Mouse (Mus musculus): ENCODE results near the gene Dock10. TPM values are rescaled to one million over a fixed set of nuclear protein-coding genes. Genes with fewer than 3 reads are reported as not detected.

Gene Dock10
- polyA plus RNA-seq, 1 experiment from 2014 or later, result 2.3 TPM

GRCm38 (mm10) chr1:80520456-80520855 lies 237.9 kb downstream of the Dock10 start:
- Histone ChIP-seq H3K4me3 (replicated peaks) (no peak overlapping the region), H3K4me2 (no peak overlapping the region), H3K9ac (no peak overlapping the region), H3K27me3 (no peaks in the 10 kb centered on the region), H3K27ac (no peak overlapping the region), H3K4me1 (peaks cover 10% of the 10 kb centered on the region; the same call in 1 of the 2 replicates), H3K36me3 (replicated peaks) (no peaks in the 10 kb centered on the region), H3K9me3 (no peaks in the 10 kb centered on the region)
- ATAC-seq (ENCODE audit: low FRiP score), result no peak; the same call in 1 of the 2 replicates
- WGBS, result 18% methylated on average over 2 of the region's 2 CpGs

DNA sequence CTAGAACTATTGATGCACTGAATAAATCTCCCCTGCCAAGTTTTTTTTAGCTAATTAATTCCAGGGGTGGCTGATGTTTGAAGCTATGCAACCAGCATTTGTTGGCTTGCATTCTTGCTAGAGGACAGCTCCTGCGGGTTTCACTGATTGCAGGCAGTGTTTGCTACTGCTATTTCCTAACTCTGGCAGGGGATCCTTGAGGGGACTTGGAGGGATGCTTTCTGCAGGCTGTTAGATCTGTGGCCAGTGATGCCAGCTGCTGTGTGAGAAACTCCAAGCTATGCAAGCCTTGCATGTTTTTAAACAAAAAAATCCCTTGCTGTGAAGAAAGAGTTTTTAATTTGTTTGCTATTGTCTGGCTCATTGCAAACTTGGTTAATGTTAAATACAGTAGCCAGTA lies 238.4 kb downstream of the Dock10 start:
- Histone ChIP-seq H3K9ac (no peak overlapping the region), H3K9me3 (no peaks in the 10 kb centered on the region), H3K36me3 (replicated peaks) (no peaks in the 10 kb centered on the region), H3K4me1 (peaks cover 10% of the 10 kb centered on the region; the same call in 1 of the 2 replicates), H3K27me3 (no peaks in the 10 kb centered on the region), H3K4me2 (no peak overlapping the region), H3K27ac (no peak overlapping the region), H3K4me3 (replicated peaks) (no peak overlapping the region)
- ATAC-seq (ENCODE audit: low FRiP score), result no peak
- WGBS, result 3% methylated on average over 1 of the region's 1 CpGs

GRCm38 (mm10) chr1:80515836-80516235 lies 242.5 kb downstream of the Dock10 start:
- H3K9ac ChIP-seq, result no peak overlapping the region
- H3K27me3 ChIP-seq, result no peaks in the 10 kb centered on the region
- 45% methylated on average over 6 of the region's 6 CpGs for WGBS
- no peaks in the 10 kb centered on the region for H3K9me3 ChIP-seq
- H3K27ac ChIP-seq, result no peak overlapping the region
- no peak for ATAC-seq (ENCODE audit: low FRiP score)
- no peak overlapping the region for H3K4me3 ChIP-seq (replicated peaks)
- peaks cover 9% of the 10 kb centered on the region; the same call in 1 of the 2 replicates for H3K4me1 ChIP-seq
- H3K4me2 ChIP-seq, result no peak overlapping the region
- H3K36me3 ChIP-seq (replicated peaks), result no peaks in the 10 kb centered on the region

- no peaks in the 10 kb centered on the region for H3K27me3 ChIP-seq
- ATAC-seq (ENCODE audit: low FRiP score), result peak; percentile 18; the same call in 1 of the 2 replicates
Measured at GRCm38 (mm10) chr1:80512210-80512948, 245.9 kb downstream of the Dock10 start.

GRCm38 (mm10) chr1:80504757-80505156 lies 253.6 kb downstream of the Dock10 start:
- 88% methylated on average over 2 of the region's 2 CpGs for WGBS
- no peak overlapping the region for H3K9ac ChIP-seq
- H3K36me3 ChIP-seq (replicated peaks), result no peaks in the 10 kb centered on the region
- no peaks in the 10 kb centered on the region for H3K4me1 ChIP-seq
- H3K4me3 ChIP-seq (replicated peaks), result no peak overlapping the region
- no peak overlapping the region for H3K27ac ChIP-seq
- ATAC-seq (ENCODE audit: low FRiP score), result no peak
- H3K27me3 ChIP-seq, result no peaks in the 10 kb centered on the region
- H3K4me2 ChIP-seq, result no peak overlapping the region
- H3K9me3 ChIP-seq, result no peaks in the 10 kb centered on the region

More at GRCm38 (mm10) chr1:80512210-80512948, 245.9 kb downstream of the Dock10 start:
- H3K4me1 ChIP-seq, result no peaks in the 10 kb centered on the region
- no peak overlapping the region for H3K4me3 ChIP-seq (replicated peaks)
- H3K9ac ChIP-seq, result no peak overlapping the region
- no peak overlapping the region for H3K4me2 ChIP-seq
- H3K9me3 ChIP-seq, result no peaks in the 10 kb centered on the region
- 58% methylated on average over 8 of the region's 8 CpGs for WGBS
- H3K27ac ChIP-seq, result no peak overlapping the region
- H3K36me3 ChIP-seq (replicated peaks), result no peaks in the 10 kb centered on the region

DNA sequence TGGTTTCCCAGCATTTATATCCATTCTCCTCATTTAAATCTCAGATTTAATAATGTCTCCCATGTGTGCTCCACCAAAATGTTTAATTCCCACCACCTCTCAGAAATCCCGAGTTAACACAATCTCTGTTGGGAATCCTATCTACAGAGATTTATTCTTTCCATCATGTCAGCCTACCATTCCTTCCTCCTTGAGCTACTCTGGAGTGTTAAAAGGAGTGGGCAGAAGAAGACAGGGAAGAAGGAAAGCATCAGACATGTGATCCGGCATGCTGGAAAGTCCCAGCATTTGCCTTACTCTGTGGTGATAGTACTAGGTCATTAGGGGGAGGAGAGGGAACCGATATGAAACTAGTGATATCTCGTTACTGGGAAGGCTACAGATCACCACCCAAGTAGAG lies 254.2 kb downstream of the Dock10 start:
- no peaks in the 10 kb centered on the region for H3K9me3 ChIP-seq
- no peaks in the 10 kb centered on the region for H3K27me3 ChIP-seq

DNA sequence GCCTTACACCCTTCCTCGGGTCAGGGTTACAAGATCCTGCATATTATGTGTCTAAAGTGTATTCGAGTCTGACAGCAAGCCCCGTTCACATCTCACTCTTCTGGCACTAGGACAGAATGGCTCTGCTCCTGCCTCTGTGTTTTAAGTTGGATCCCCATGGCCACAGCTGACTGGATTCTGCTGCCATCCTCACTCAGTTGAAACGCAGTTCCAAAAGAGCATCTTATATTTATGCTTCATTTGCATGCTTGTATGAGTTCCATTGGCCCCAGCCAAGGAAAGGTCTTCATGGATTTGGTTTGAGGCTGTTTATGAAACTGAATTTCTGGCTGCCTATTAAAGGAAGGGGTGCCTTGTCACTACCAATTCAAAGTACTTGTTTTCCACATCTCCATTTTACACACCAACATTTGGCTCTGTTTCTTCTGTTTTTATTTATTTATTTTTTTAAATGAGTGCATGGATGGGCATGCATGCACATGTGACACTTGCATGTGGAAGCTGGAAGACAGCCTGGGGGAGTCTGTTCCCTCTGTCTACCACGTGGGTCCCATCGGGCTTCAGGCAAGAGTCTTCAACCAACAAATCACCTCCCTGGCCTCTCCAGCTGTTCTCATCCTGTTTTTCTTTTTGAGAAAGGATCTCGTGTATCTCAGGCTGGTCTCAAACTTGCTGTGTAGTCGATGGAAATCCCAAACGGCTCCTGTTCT lies 255.7 kb downstream of the Dock10 start:
- no peak overlapping the region for H3K4me3 ChIP-seq (replicated peaks)
- H3K36me3 ChIP-seq (replicated peaks), result no peaks in the 10 kb centered on the region
- no peaks in the 10 kb centered on the region for H3K9me3 ChIP-seq
- H3K9ac ChIP-seq, result no peak overlapping the region
- no peaks in the 10 kb centered on the region for H3K27me3 ChIP-seq
- no peak overlapping the region for H3K4me2 ChIP-seq
- no peak for ATAC-seq (ENCODE audit: low FRiP score)
- no peaks in the 10 kb centered on the region for H3K4me1 ChIP-seq
- H3K27ac ChIP-seq, result no peak overlapping the region
- WGBS, result 84% methylated on average over 9 of the region's 9 CpGs

More for the DNA sequence above, 254.2 kb downstream of the Dock10 start:
- Histone ChIP-seq H3K36me3 (replicated peaks) (no peaks in the 10 kb centered on the region), H3K27ac (no peak overlapping the region), H3K4me2 (no peak overlapping the region), H3K9ac (no peak overlapping the region), H3K4me1 (no peaks in the 10 kb centered on the region), H3K4me3 (replicated peaks) (no peak overlapping the region)
- ATAC-seq (ENCODE audit: low FRiP score), result no peak
- WGBS, result 88% methylated on average over 4 of the region's 4 CpGs

GRCm38 (mm10) chr1:80499264-80499663 lies 259.1 kb downstream of the Dock10 start:
- Histone ChIP-seq H3K4me2 (no peak overlapping the region), H3K9me3 (no peaks in the 10 kb centered on the region), H3K27ac (no peak overlapping the region), H3K36me3 (replicated peaks) (no peaks in the 10 kb centered on the region), H3K9ac (no peak overlapping the region), H3K4me1 (no peaks in the 10 kb centered on the region), H3K27me3 (no peaks in the 10 kb centered on the region), H3K4me3 (replicated peaks) (no peak overlapping the region)
- WGBS, result 56% methylated on average over 7 of the region's 7 CpGs
- ATAC-seq (ENCODE audit: low FRiP score), result no peak

DNA sequence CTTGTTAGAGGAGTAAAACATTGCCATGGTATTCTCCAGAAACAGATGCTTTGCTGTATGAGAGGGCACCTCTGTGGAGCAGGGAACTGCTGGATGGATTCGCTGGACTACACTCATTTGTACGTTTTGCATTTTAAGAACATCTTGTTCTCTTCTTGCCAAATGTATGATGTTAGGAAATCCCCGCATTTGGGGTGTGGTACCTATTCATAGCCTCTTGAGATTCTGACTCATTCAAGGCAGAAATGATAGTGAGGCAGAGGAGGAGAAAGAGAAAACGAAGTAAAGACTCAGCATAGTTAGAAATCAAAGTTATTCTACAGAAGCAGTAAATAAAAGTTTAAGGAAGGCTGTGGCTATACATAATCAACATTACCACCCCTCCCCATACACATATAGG lies 262.0 kb downstream of the Dock10 start:
- ATAC-seq (ENCODE audit: low FRiP score), result no peak
- 84% methylated on average over 4 of the region's 4 CpGs for WGBS
- Histone ChIP-seq H3K9ac (no peak overlapping the region), H3K27ac (no peak overlapping the region), H3K4me3 (replicated peaks) (no peak overlapping the region), H3K4me1 (no peaks in the 10 kb centered on the region), H3K36me3 (replicated peaks) (no peaks in the 10 kb centered on the region), H3K27me3 (no peaks in the 10 kb centered on the region), H3K9me3 (no peaks in the 10 kb centered on the region), H3K4me2 (no peak overlapping the region)

DNA sequence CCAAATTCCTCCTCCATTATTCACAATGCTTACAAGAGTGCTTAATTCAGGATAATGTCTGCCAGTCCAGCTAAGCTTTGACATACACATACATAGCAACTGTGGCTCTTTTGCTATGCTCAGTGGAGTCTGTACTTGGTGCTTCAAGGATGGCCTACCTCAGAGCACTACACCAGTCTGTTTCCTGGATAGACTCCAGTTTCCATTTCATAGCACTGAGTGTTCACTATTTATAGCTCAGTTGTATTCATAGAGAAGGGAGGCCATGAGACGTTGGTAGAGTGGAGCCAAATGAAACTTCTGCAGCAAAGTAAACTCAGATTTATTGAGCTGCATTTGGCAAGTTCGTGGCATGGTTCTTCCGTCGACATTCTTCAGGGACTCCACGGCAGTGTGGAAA lies 274.9 kb downstream of the Dock10 start:
- H3K9ac ChIP-seq, result no peak overlapping the region
- ATAC-seq (ENCODE audit: low FRiP score), result no peak

DNA sequence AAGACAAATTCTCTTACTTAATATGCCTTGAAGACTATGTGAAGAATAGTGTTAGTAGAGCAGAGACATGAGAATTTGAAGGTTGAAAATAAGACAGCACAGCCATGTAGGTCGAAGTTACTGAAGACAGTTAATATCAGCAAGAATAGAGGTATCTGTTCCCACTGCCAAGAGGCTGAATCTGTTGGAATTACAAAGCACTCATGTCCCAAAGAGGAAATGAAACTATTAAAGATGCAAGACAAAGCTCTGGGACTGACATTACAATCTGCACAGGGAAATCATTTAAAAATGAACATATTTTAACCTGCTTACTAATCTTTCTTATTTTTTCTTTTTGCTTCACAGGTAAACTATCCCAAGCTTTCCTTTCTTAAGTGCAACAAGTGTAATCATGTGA lies 283.4 kb downstream of the Dock10 start:
- no peaks in the 10 kb centered on the region for H3K36me3 ChIP-seq (replicated peaks)
- no peak overlapping the region for H3K27ac ChIP-seq
- H3K9me3 ChIP-seq, result no peaks in the 10 kb centered on the region
- no peak overlapping the region for H3K4me3 ChIP-seq (replicated peaks)
- no peak overlapping the region for H3K9ac ChIP-seq
- no peaks in the 10 kb centered on the region for H3K4me1 ChIP-seq
- no peak overlapping the region for H3K4me2 ChIP-seq
- 89% methylated on average over 1 of the region's 1 CpGs for WGBS
- ATAC-seq (ENCODE audit: low FRiP score), result no peak
- H3K27me3 ChIP-seq, result no peaks in the 10 kb centered on the region

More for the DNA sequence above, 274.9 kb downstream of the Dock10 start:
- Histone ChIP-seq H3K4me2 (no peak overlapping the region), H3K27me3 (no peaks in the 10 kb centered on the region), H3K4me1 (peaks cover 5% of the 10 kb centered on the region; the same call in 1 of the 2 replicates), H3K9me3 (no peaks in the 10 kb centered on the region), H3K27ac (no peak overlapping the region), H3K4me3 (replicated peaks) (no peak overlapping the region), H3K36me3 (replicated peaks) (no peaks in the 10 kb centered on the region)
- 93% methylated on average over 5 of the region's 5 CpGs for WGBS

- ATAC-seq (ENCODE audit: low FRiP score), result no peak
- Histone ChIP-seq H3K27ac (no peak overlapping the region), H3K4me2 (no peak overlapping the region), H3K9ac (no peak overlapping the region), H3K36me3 (replicated peaks) (no peaks in the 10 kb centered on the region), H3K9me3 (no peaks in the 10 kb centered on the region), H3K4me3 (replicated peaks) (no peak overlapping the region), H3K4me1 (no peaks in the 10 kb centered on the region), H3K27me3 (no peaks in the 10 kb centered on the region)
- 95% methylated on average over 1 of the region's 1 CpGs for WGBS
Measured at GRCm38 (mm10) chr1:80472395-80472794, 285.9 kb downstream of the Dock10 start.

- no peaks in the 10 kb centered on the region for H3K36me3 ChIP-seq (replicated peaks)
- no peaks in the 10 kb centered on the region for H3K27me3 ChIP-seq
- H3K4me1 ChIP-seq, result no peaks in the 10 kb centered on the region
- no peaks in the 10 kb centered on the region for H3K9me3 ChIP-seq
- WGBS, result 86% methylated on average over 6 of the region's 6 CpGs
- no peak within 1 kb of the TSS for H3K4me2 ChIP-seq
- no peak within 1 kb of the TSS for H3K4me3 ChIP-seq (replicated peaks)
- no peak within 1 kb of the TSS for H3K9ac ChIP-seq
- H3K27ac ChIP-seq, result no peak within 1 kb of the TSS
- no peak for ATAC-seq (ENCODE audit: low FRiP score)
Measured at GRCm38 (mm10) chr1:80461348-80461747, 297.0 kb downstream of the Dock10 start, which contains the start of gene Gm45261. Gm45261 (minus strand) TSS chr1:80461448.

Data from forebrain, embryonic 12.5 days (tissue).